Mouse (Mus musculus): Measurements from ENCODE around the gene F2rl1.

- TF ChIP-seq POLR2A (IDR thresholded peaks at IDR 0.05; ENCODE audit: borderline replicate concordance, extremely low read depth, insufficient read depth, insufficient read length, poor library complexity, severe bottlenecking) (no peak), CTCF (IDR thresholded peaks at IDR 0.05; ENCODE audit: borderline replicate concordance, extremely low read depth, insufficient read depth, insufficient read length) (no peak)
Measured at GRCm38 (mm10) chr13:95568336-95568735, 43.3 kb upstream of the F2rl1 start.

All from brain, embryonic 14.5 days (tissue).